Mouse (Mus musculus) MEL (cell line): ENCODE data around the gene Rbfox3. TPM values are rescaled to one million over a fixed set of nuclear protein-coding genes. Genes with fewer than 3 reads are reported as not detected.
A peak's percentile ranks its signal among the peaks of the same experiment; 100 is the strongest.

Experiments
- DNase-seq: peaks from one replicate; pipeline ENCODE4 v3.0.0; 2011; ENCODE audit warnings: low read depth, low spot score
- H3K27ac ChIP-seq: 2 replicates; pipeline ENCODE4 v1.5.1; 2012; ENCODE audit warnings: low read depth, mild to moderate bottlenecking, control low read depth, low read length, moderate library complexity; ENCODE audit not compliant: control insufficient read depth
- H3K27me3 ChIP-seq, 2 experiments: fragments of 150-350 bp in 1 of 2; sonication (generic) in 1 of 2; 2 replicates each; pipeline ENCODE4 v1.6.1; 2012; ENCODE audit warnings: low read length in 2 of 2, mild to moderate bottlenecking in 2 of 2, improper control_type of control experiment in 1 of 2, moderate library complexity in 1 of 2; ENCODE audit not compliant: insufficient read depth in 2 of 2, control insufficient read depth in 1 of 2
- H3K36me3 ChIP-seq, 2 experiments: 2 replicates each; pipeline ENCODE4 v1.6.1; 2012 to 2014; ENCODE audit warnings: low read length in 2 of 2, improper control_type of control experiment in 1 of 2, inconsistent platforms in 1 of 2, mild to moderate bottlenecking in 1 of 2; ENCODE audit not compliant: insufficient read depth in 2 of 2, control insufficient read depth in 1 of 2
- H3K4me1 ChIP-seq, 2 experiments: fragments of 150-350 bp in 1 of 2; sonication (generic) in 1 of 2; 2 replicates each; pipeline ENCODE4 v1.6.1; 2012; ENCODE audit warnings: low read length in 2 of 2, improper control_type of control experiment in 1 of 2, mild to moderate bottlenecking in 1 of 2; ENCODE audit not compliant: insufficient read depth in 2 of 2, control insufficient read depth in 1 of 2
- H3K4me3 ChIP-seq, 2 experiments: fragments of 150-350 bp in 1 of 2; sonication (generic) in 1 of 2; 2 replicates each; pipeline ENCODE4 v1.5.1; 2012; ENCODE audit warnings: low read depth in 2 of 2, low read length in 2 of 2, mild to moderate bottlenecking in 2 of 2, moderate library complexity in 2 of 2, control low read depth in 1 of 2, improper control_type of control experiment in 1 of 2; ENCODE audit not compliant: control insufficient read depth in 1 of 2, insufficient read depth in 1 of 2
- H3K79me2 ChIP-seq: 2 replicates; pipeline ENCODE4 v1.6.1; 2012; ENCODE audit warnings: mild to moderate bottlenecking, low read length, moderate library complexity; ENCODE audit not compliant: control insufficient read depth, poor library complexity, insufficient read depth
- H3K9ac ChIP-seq: 2 replicates; pipeline ENCODE4 v1.6.1; 2012; ENCODE audit warnings: low read depth, mild to moderate bottlenecking, control low read depth, low read length, moderate library complexity; ENCODE audit not compliant: control insufficient read depth, poor library complexity, severe bottlenecking
- H3K9me3 ChIP-seq: fragments of 150-350 bp; sonication (generic); replicated peaks from 2 replicates; pipeline ENCODE4 v1.6.1; 2012; ENCODE audit warnings: mild to moderate bottlenecking, low read length, improper control_type of control experiment, moderate library complexity; ENCODE audit not compliant: insufficient read depth
- CHD2 ChIP-seq: IDR thresholded peaks from 2 replicates; pipeline ENCODE4 v1.6.1; 2011; ENCODE audit warnings: low read length, improper control_type of control experiment
- E2F4 ChIP-seq: IDR thresholded peaks from 2 replicates; pipeline ENCODE4 v1.6.1; 2011; ENCODE audit warnings: low read depth, low read length, improper control_type of control experiment, borderline replicate concordance
- ELF1 ChIP-seq: IDR thresholded peaks from 2 replicates; pipeline ENCODE4 v1.6.1; 2014; ENCODE audit warnings: low read depth, mild to moderate bottlenecking, inconsistent platforms, low read length, improper control_type of control experiment, moderate library complexity
- ETS1 ChIP-seq: IDR thresholded peaks from 2 replicates; pipeline ENCODE4 v1.6.1; 2012; ENCODE audit warnings: low read depth, mild to moderate bottlenecking, inconsistent platforms, low read length, improper control_type of control experiment, moderate library complexity
- GABPA ChIP-seq: IDR thresholded peaks from 2 replicates; pipeline ENCODE4 v1.6.1; 2012; ENCODE audit warnings: low read depth, mild to moderate bottlenecking, inconsistent platforms, low read length, improper control_type of control experiment, moderate library complexity
- HCFC1 ChIP-seq: IDR thresholded peaks from 2 replicates; pipeline ENCODE4 v1.6.1; 2012; ENCODE audit warnings: low read depth, mild to moderate bottlenecking, inconsistent platforms, low read length, improper control_type of control experiment, moderate library complexity
- KAT2A ChIP-seq: conservative IDR thresholded peaks from 2 replicates; pipeline ENCODE4 v1.6.1; 2012; ENCODE audit warnings: low read depth, low read length, improper control_type of control experiment, inconsistent platforms
- MAFK ChIP-seq: IDR thresholded peaks from 2 replicates; pipeline ENCODE4 v1.6.1; 2011; ENCODE audit warnings: low read depth, mild to moderate bottlenecking, low read length, improper control_type of control experiment, borderline replicate concordance
- MXI1 ChIP-seq: IDR thresholded peaks from 2 replicates; pipeline ENCODE4 v1.6.1; 2011; ENCODE audit warnings: mild to moderate bottlenecking, low read depth, low read length, improper control_type of control experiment
- MYB ChIP-seq: IDR thresholded peaks from 2 replicates; pipeline ENCODE4 v1.6.1; 2011; ENCODE audit warnings: mild to moderate bottlenecking, low read depth, low read length, improper control_type of control experiment
- NRF1 ChIP-seq: IDR thresholded peaks from 2 replicates; pipeline ENCODE4 v1.6.1; 2014; ENCODE audit warnings: low read depth, mild to moderate bottlenecking, inconsistent platforms, low read length, improper control_type of control experiment, moderate library complexity; ENCODE audit not compliant: poor library complexity, insufficient read depth, severe bottlenecking
- RAD21 ChIP-seq: IDR thresholded peaks from 2 replicates; pipeline ENCODE4 v1.6.1; 2011; ENCODE audit warnings: mild to moderate bottlenecking, low read depth, low read length, improper control_type of control experiment
- RCOR1 ChIP-seq: IDR thresholded peaks from 2 replicates; pipeline ENCODE4 v1.6.1; 2012; ENCODE audit warnings: low read depth, mild to moderate bottlenecking, inconsistent platforms, low read length, improper control_type of control experiment
- TAL1 ChIP-seq: IDR thresholded peaks from 2 replicates; pipeline ENCODE4 v1.6.1; 2012; ENCODE audit warnings: mild to moderate bottlenecking, inconsistent platforms, low read length, moderate library complexity, mixed read lengths
- TBP ChIP-seq: IDR thresholded peaks from 2 replicates; pipeline ENCODE4 v1.8.0; 2011; ENCODE audit warnings: low read depth, low read length, improper control_type of control experiment
- UBTF ChIP-seq: IDR thresholded peaks from 2 replicates; pipeline ENCODE4 v1.6.1; 2012; ENCODE audit warnings: low read depth, mild to moderate bottlenecking, inconsistent platforms, low read length, improper control_type of control experiment, moderate library complexity, borderline replicate concordance; ENCODE audit not compliant: insufficient read depth
- polyA plus RNA-seq, 2 experiments: library from polyadenylated mRNA; stranded (reverse) in 1 of 2; unstranded in 1 of 2; fragments of >175 nt in 1 of 2; fragments of >200 nt in 1 of 2; gene quantifications; 2 replicates each; pipeline versions ENCODE4 v1.2.1 to v1.2.4; 2012; ENCODE audit warnings: low replicate concordance in 2 of 2, low read depth in 1 of 2; ENCODE audit not compliant: insufficient read length in 2 of 2, insufficient read depth in 1 of 2, missing spikeins in 1 of 2
- total RNA-seq: library from RNA; depleted of rRNA; stranded (reverse); fragments of 300-350 nt; gene quantifications from 2 replicates; pipeline ENCODE4 v1.2.3, GENCODE M21; 2012

Gene Rbfox3
- total and polyA plus RNA-seq, 3 experiments = not detected

- TF ChIP-seq GABPA (no peak), TAL1 (peak; percentile 68), HCFC1 (peak; percentile 50; the same call in 1 of the 2 replicates), UBTF (0 out of 2 replicates have a peak, but pooled peaks have one; percentile 44), MYB (peak; percentile 75), MAFK (peak; percentile 48), RAD21 (no peak), NRF1 (no peak), E2F4 (no peak), TBP (0 out of 2 replicates have a peak, but pooled peaks have one; percentile 25), CHD2 (no peak; the same call in 1 of the 2 replicates)
- TF ChIP-seq, all 39 proteins: peak for 18
Measured at GRCm38 (mm10) chr11:118470234-118470966, 441.0 kb downstream of the Rbfox3 start (continued).

- DNase-seq = peak; percentile 69
- Histone ChIP-seq H3K9ac (peak overlapping the region; percentile 23), H3K27me3 (no peaks in the 10 kb centered on the region), H3K9me3 (no peaks in the 10 kb centered on the region), H3K36me3 (peaks cover 0 to 60% of the 10 kb centered on the region in 2 experiments; a peak in 2 of 4 replicates), H3K4me1 (peaks cover 55 to 77% of the 10 kb centered on the region in 2 experiments), H3K4me3 (peak overlapping the region in 1 of 2 experiments; percentile 2; a peak in 1 of 4 replicates), H3K27ac (peak overlapping the region; percentile 65), H3K79me2 (no peaks in the 10 kb centered on the region)
- TF ChIP-seq MXI1 (0 out of 2 replicates have a peak, but pooled peaks have one; percentile 32), KAT2A (no peak), ETS1 (peak; percentile 52), RCOR1 (no peak), ELF1 (peak; percentile 26; the same call in 1 of the 2 replicates)
Measured at GRCm38 (mm10) chr11:118469509-118470160, 441.8 kb downstream of the Rbfox3 start.
